Mouse (Mus musculus): ENCODE results near the gene Itpk1.

The Itpk1 gene

DNA sequence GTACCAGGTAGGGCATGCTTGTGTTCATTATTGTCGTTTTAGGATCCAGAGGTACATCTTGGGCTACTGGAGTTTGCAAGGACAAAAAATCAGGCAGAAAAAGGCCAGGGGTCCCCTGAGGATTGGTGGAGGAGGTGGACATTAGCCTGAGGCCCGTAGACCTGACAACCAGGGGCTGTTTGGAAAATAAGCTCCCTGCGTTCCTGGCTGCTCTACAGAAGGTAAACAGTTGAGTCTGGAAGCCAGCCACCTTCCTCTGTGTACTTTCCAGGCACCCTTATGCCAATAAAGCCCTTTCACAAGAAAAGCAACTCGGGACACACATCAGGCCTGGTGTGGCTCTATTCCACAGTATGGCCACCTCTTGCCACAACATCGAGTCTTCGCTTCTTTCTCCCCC, 79.0 kb downstream of the Itpk1 start:
- no peak for DNase-seq (ENCODE audit: low spot score in 2 of 2)

DNA sequence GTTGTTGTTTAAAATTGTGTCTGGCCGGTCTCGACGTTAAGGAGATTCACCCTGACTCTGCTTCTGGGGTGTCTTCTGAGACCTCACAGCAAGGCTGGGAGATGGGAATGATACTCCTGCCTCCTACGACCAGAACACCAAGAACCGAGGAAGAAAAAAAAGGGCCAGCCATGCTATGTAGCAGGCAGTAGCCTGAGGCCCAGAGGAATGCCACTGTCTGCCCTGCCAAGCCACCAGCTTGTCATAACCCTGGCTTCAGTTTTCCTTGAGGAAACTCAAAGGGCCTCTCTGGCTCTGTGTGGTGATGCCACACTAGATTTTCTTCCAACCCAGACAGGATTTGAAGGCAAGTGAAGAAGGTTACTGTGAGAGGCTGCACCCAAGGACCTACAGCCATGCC, 79.6 kb downstream of the Itpk1 start:
- no peak for DNase-seq (ENCODE audit: low spot score in 2 of 2)

DNA sequence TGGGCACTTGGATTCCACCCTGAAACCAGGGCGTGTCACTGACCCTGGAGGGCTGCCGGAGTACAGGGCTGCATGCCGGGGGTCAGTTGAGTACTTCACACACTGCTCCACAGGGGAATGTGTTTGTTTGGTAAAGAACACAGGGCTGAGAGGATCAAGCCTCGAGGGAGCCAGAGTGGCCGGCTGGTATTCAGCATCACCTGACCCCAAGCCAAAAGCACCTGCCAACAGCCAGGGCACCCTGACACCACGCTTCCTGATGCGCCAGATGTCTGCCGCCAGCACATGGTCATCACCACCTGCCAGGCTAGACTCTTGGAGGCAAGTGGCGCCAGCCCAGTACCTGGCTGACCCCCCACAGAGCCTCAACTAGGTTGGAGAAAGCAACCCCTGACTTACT, 80.9 kb downstream of the Itpk1 start:
- no peak for DNase-seq (ENCODE audit: low spot score in 2 of 2)

DNA sequence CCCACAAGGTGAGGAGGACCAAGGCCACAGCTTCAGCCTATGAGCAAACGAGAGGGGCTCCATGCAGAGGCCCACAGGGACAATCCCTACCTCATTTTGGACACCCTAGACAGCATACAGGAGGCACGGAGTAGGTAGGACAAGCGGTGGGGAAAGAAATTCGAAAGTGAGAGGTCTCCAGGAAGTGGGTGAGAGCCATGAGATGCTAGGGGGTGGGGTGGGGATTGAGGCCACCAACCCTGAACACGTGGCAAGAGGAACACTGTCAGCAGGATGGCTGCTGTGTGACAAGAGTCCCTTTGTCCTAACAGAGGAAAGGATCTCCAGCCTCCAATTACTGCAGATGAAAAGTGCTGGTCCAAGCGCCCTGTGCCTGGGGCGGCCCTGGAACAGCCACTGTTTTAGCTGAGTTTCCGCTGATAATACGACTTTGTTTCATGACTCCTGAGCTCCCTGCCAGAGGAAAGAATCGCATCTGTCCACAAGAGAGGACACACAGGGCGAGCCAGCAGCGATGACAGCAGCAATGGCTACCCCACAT, 82.4 kb downstream of the Itpk1 start:
- DNase-seq (ENCODE audit: low spot score in 2 of 2) = no peak

DNA sequence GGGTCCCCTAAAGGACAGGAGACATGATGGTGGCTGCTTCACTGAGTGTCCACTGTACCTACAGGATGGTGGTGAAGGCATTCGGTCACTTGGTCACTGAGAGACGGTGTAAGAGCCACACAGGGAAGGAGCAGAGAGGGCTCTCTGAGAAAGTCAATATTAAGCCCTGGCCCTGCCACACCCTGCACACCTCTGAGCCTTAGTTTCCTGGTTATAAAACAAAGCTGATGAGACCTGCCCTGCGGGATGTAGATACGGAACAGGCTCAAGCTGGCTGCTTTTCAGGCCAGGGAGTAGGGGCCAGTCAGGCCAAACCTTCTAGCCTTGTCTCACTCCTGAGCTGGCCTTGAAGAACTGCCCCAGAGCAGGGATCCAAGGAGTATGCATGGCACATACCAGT, 82.9 kb downstream of the Itpk1 start:
- DNase-seq (ENCODE audit: low spot score in 2 of 2) = no peak

DNA sequence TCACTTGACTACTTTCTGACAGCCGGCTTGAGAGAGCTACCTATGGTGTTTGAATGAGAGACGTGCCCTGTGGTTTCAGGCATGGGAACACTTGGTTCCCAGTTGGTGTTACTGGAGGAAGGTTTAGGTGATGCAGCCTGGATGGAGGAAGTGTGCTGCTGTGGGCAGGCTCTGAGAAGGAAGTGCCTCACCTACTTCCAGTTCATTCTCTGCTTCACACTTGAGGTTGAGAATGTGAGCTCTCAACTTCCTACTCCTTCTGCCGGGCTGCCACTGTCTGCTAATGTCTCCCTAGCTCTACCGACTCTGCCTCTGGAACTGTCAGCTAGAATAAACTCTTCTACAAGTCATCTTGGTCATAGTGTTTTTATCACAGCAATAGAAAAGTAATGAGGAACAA, 83.5 kb downstream of the Itpk1 start:
- DNase-seq (ENCODE audit: low spot score in 2 of 2) = no peak

DNA sequence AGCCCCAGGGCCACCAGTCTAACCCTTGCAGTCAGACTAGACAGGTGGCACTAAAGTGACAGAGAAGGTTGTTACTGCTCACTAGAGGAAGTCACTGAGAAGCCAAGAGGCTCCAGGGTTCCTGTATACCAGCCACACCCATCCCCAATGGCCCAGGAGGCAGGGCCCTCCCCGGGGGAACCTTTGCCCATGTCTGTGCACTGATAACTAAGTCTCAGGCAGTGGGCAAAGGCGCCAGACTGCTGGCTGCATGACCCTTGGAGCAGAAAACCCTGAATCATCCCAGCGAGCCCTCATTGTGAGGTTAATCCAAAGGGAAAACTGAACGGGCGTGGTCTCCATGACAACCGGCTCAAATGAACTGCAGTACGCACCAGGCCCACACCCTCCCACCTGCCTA, 84.8 kb downstream of the Itpk1 start:
- no peak for DNase-seq (ENCODE audit: low spot score in 2 of 2)

DNA sequence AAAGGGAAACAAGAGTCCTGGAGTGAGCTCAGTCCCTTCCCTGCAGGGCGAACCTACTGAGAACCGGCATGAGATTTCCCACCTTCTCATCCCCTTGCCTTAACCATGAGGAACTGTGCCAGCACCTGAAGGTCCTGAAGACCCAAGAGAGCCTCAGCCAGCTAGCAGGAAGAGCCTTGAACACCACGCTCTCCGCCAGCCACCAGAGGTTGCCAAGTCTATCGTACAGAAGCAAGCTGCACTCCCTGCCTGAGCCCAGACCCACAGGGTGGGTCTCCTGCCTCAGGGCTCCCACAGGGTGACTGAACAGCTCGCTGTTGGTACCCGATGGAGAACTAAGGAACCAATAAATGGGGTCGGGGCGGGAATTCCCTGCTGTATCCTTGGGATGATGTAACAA, 86.6 kb downstream of the Itpk1 start:
- no peak for DNase-seq (ENCODE audit: low spot score in 2 of 2)

DNA sequence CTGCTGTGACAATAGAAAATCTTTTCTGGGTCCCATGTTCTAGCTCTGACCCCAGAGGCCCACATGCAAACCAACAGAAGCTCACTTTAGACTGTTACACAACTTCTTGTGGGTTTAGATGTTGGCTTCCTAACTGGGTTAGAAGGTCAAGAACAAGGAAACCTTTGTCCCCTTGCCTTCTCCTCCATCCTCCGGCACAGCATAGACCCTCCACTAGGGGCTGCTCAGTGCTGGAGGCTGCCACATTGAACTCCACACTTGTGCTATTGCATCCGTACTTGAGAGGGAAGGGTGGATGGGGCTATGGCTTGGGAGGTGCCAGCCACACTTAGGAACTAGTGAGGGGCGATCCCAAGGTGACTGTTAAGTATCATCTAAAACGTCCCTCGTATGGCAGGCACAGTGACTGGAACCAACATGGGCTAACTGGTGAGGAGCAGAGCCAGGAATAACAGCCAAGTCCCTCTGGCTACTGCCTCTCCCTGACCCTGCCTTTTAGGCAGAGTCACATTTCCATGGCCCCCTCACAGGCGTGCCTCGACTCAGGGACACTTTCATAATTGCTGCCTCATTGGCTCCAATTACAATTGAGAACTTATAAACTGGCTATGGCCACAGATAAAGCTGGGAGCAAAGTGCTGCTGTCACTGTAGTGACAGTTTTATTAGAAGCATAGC, 87.7 kb downstream of the Itpk1 start:
- DNase-seq (ENCODE audit: low spot score in 2 of 2) = no peak

DNA sequence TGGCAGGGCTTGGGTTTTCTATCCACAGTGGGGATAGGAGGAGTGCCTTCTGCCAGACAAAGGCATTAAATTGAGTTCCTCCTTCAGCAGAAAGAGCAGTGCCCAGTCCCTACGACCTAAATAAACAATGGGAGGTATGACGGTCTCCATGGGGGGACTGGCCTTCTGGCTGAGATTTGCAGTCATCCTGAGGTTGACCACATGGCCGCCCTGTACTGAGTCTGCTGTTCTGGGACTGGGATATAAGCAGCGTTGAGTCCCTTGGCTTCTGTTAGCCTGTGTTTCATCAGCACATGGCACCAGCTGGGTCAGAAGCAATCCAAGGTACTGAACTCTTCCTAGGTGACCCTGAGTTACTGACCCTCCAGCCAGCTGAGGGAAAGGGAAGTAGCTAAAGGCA, 88.5 kb downstream of the Itpk1 start:
- DNase-seq (ENCODE audit: low spot score in 2 of 2) = no peak

DNA sequence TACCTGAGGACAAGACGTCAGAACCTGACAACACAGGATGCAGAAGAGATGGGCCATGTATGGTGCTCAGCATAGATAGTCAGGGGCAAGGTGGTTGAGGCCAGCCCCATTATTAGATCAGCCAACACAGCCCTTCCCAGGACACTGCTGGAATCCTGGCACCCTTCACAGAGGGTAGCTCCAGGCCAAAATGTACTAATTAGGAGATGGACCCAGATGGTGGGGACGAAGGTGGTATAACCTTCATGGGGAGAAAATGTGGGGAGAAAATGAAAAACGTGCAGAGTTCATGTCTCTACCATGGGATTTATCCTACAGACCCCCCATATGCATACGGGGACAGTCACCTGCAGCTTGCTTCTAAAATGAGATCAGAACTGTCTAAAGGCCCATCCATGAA, 91.3 kb downstream of the Itpk1 start:
- DNase-seq (ENCODE audit: low spot score in 2 of 2) = no peak

DNA sequence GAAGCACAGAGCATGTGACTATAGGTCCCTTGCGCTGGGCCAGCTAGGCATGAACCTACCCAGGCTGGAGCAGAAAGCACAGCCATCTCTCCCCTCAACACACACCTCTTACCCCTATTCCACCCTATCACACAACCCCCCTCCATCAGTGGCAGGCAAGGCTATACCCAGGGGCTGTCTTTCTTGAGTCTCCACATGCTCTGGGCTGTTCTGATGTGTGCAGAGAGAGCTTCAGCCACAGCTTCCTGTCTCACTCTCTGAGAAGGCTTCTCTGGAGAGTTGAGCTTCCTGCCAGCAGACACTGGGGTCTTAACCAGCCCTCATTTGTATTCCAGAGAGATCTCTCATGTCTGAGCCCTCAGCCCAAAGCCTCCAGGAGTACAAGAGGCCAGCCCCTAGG, 92.3 kb downstream of the Itpk1 start:
- DNase-seq (ENCODE audit: low spot score in 2 of 2) = no peak

DNA sequence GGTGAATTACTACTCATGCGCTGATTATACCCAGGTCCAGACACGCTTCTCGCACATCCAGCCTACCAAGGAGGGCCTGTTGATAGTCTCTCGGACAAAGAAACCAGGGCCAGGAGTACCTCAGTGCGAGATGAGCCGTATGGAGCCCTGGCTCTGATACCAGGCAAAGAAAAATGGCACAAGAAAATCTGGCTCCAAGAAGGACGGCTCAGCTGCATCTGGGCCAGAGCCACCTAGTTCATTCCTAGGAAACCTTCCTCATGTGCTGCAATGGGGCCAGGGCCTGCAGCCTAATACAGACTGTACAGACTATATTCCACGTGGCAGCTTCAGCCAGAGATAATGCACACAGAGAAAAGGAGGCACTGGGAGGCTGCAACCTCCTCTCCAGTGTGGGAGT, 93.8 kb downstream of the Itpk1 start:
- DNase-seq (ENCODE audit: low spot score in 2 of 2) = no peak

DNA sequence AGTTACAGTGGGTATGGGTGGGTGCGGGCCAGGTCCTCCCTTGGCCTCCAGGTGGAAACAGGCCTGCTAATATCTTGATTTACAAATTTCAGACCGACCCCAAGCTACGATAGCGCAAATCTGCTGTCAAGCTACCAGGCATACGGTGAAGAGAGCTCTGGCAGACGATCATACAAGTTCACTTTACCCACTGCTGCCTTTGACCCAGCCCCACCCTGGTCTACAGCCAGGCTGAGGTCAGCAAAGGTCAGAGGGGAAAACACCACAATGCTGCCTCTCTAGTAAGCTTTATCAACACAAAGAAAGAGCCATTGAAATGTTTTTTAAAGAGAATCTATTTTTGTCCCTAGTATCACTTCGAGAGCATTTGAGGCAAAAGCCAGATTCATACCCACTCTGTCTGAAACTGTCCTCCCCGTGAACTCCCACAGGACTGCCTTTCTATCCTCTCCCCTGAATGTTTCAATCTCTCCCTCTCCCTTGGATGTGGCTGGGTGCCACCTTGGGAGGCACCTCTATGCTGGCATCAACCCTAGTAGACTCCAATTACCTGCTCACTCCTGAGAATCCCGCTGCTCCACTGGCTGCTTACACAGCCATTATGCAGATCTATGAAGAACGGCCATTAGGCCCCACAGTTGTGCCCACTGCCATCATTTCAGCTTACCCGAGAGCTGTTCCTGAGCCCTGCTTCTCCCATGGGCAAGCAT, 96.8 kb downstream of the Itpk1 start:
- no peak for DNase-seq (ENCODE audit: low spot score in 2 of 2)

DNA sequence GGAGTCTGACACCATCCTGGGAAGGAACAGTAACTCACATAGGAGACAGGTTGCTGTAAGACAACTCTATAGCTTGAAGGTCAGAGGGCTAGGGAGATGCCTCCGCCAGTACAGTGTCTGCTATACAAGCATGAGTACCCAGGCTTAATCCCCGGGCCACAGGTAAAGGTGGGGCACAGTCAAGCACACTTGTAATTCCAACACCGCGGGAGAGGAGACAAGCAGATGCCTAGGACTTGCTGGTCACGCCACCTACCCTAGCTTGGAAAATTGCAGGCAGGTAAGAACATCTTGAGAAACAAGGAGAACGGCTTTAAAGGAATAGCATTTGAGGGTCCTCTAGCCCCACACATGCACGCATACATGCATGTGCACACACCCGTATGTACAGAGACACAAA, 97.7 kb downstream of the Itpk1 start:
- no peak for DNase-seq (ENCODE audit: low spot score in 2 of 2)

DNA sequence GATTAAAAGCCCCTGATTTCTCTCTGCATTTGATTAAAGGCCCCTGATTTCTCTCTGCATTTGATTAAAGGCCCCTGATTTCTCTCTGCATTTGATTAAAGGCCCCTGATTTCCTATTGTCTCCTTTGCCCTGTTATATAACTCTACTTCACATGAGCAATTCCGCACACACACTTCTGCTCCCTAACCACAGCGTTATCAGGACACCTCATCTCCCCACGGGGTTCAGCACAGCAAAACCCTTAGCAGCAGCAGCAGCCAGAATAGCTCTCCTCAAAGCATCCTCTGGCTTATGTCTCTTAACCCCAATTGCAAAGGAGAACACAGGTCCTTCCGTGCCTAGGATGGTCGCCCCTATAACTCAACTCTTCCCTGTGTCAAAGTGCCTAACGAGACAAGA, 99.1 kb downstream of the Itpk1 start:
- DNase-seq (ENCODE audit: low spot score in 2 of 2) = no peak

DNA sequence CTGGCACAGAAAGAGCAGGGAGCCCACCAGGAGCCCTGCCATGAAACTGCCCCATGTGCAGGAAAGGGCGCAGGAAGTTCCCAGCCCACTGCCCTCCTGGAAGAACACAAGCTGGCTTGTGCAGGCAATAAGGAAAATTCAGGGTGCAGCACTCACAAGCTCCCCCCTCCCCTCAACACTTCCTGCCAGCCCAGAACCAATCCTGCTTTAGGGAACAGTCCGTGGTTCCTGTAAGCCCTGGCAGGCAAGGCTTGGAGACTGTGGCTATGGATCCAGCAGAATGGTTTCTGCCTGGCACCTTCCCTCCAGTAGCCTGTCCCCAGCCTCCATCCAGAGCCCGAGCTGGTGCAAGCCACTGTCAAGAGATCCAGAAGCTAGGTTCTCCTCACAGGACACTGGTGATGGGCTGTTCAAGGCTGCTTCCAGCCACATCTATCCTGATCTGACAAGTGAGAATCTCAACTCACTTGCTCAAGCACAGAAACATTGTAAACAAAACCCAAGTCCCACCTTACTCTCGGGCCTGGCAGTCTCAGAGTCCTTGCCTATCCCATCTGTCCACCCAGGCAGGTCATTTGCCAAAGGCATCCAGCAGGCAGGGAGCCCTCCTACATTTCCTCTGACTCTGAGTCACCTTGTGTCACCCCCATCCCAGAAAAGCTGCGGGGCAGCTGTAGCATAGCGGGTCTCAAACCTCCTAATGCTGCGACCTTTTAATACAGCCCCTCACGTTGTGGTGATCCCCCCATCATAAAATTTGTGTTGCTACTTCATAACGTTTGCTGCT, 102.3 kb downstream of the Itpk1 start:
- DNase-seq (ENCODE audit: low spot score in 2 of 2) = no peak

DNA sequence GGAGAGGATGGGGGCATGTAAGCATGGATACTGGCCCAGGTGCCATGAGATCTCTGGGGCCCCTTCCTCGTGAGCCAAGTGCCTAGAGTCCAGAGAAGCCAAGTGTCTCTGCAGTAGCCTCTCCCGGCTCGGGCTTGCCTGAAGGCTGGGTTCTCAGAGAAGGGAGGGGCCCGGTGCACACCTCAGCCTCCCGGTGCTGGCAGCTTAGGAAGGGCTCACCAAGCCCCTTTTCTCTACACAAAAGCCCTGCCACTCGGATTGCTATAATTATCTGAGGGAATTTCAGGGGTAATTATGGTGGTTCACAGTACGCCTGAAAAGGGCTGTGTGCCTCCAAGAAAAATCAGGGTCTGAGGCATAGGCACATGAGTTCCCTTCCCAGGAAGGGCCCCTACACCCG, 102.9 kb downstream of the Itpk1 start:
- DNase-seq (ENCODE audit: low spot score in 2 of 2) = no peak

DNA sequence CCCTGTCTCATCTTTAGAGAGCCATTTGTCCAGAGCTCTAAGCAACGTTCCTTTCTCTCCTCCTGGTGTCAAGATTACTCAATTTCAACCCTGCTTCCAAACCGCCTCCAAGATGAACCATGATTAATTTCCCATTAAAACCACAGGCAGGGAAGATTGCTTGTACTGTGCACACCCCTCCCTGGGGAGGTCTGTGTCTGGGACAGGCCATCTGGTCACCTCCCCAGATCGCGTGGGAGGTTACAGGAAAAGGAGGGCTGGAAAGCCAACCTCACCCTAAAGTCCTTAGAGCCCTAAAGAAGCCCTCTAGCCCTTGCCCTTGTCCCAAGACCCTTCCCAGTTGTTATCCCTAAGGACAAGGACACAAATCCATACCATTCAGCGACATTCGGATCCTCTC, 104.4 kb downstream of the Itpk1 start:
- DNase-seq (ENCODE audit: low spot score in 2 of 2) = no peak

DNA sequence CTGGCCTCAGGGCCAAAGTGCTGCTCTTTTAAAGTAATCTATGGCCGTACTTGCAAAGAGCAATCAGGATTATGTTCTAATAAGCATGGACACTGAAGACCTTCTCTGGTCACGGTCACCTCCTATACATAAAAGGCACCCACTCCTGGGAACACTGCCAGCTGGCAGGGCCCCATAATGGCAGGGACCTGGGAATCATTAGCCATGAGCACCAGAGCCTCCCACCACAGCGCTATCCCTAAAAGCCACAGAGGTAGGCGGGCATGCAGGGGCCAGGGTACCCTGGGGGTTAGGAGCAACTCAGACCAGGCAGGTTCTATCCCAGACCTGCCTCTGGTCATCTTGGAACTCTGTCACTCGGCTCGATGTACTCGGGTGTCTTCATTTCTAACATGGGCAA, 104.9 kb downstream of the Itpk1 start:
- DNase-seq (ENCODE audit: low spot score in 2 of 2) = no peak

DNA sequence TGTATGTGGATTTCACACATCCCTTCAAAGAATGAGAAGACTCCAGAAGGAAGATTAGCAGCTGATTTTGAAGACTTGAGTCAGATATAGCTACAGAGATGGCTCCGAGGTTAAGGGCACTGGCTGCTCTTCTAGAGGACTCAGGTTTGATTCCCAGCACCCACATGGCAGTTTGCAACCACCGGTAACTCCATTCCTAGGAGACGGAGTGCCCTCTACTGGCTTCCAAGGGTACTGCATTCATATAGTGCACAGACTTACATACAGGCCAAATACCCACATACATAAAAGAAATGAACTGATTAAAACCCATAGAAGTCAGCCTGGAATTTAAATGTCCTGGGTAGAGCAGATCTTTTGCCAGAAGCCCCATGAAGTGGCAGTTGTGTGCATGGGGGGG, 106.2 kb downstream of the Itpk1 start:
- no peak for DNase-seq (ENCODE audit: low spot score in 2 of 2)

DNA sequence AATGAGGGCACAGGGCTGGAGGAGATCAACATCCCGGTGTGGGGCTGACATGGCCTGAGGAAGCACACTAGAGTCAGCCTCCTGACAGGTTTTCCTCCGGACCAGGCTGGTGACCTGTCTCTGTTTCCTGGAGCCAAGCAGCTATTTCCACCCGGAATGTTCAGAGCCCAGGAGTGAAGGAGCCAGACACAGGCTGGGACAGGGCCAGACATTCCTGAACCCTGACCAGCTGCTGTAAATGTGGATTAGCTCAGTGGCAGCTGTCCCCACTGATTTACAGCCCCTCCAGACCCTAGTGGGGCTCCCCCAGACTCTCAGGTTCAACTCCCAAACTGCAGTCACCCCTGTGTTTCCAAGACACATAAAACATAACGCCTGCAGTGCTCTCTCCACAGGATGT, 107.3 kb downstream of the Itpk1 start:
- DNase-seq (ENCODE audit: low spot score in 2 of 2) = no peak

DNA sequence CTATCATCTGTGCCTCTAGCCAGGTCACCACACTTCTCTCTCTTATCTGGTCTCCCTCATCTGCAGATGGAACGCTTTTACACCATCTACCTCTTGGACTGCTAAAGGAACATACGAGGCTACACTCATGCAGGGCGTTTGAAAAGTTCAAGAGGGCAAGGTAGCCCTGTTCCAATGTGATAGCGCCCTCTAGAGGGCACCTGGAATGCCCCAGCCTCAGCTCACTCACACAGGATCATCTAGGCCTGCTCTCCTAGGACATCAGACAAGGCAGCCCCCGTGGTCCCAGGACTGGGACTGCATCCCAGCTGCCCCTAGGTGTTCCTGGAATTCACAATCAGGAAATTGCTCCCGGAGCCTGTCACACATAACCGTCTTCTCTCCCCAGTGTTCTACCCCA, 108.3 kb downstream of the Itpk1 start:
- DNase-seq (ENCODE audit: low spot score in 2 of 2) = no peak

All from frontal cortex, postnatal 25 days (tissue).